Mouse (Mus musculus): Measurements from ENCODE around the gene E130308A19Rik. TPM values are rescaled to one million over a fixed set of nuclear protein-coding genes. Genes with fewer than 3 reads are reported as not detected.

E130308A19Rik gene
- polyA plus RNA-seq, 1 experiment: 3.0 TPM

- H3K79me2 ChIP-seq (ENCODE audit: control insufficient read depth, insufficient read depth): no peaks in the 10 kb centered on the region
- no peak overlapping the region for H3ac ChIP-seq (ENCODE audit: control insufficient read depth, insufficient read length)
- no peak overlapping the region for H3K4me3 ChIP-seq
- H3K4me2 ChIP-seq (ENCODE audit: low read depth): no peak overlapping the region
- TF ChIP-seq REST (IDR thresholded peaks at IDR 0.05; ENCODE audit: insufficient read depth, insufficient read length): no peak
- TF ChIP-seq POLR2A (IDR thresholded peaks at IDR 0.05; ENCODE audit: insufficient read length, low read depth): no peak
- no peak for TF ChIP-seq USF1 (IDR thresholded peaks at IDR 0.05; ENCODE audit: low read depth)
- TF ChIP-seq POLR2AphosphoS2 (IDR thresholded peaks at IDR 0.05; ENCODE audit: insufficient read length, low read depth): no peak
- no peak for TF ChIP-seq SRF (IDR thresholded peaks at IDR 0.05; ENCODE audit: control insufficient read depth, insufficient read length, low read depth)
- no peak for TF ChIP-seq MYOD1 (IDR thresholded peaks at IDR 0.05; ENCODE audit: control insufficient read depth in 1 of 3, insufficient read length in 2 of 3, low read depth in 2 of 3)
- TF ChIP-seq CEBPB (IDR thresholded peaks at IDR 0.05; ENCODE audit: insufficient read depth, poor library complexity, severe bottlenecking): no peak
- no peak for TF ChIP-seq MAX (IDR thresholded peaks at IDR 0.05; ENCODE audit: low read depth)
- TF ChIP-seq MYOG (IDR thresholded peaks at IDR 0.05; ENCODE audit: control insufficient read depth in 1 of 3, insufficient read depth in 1 of 3, insufficient read length in 2 of 3, low read depth in 2 of 3): no peak
- TF ChIP-seq TCF12 (IDR thresholded peaks at IDR 0.05; ENCODE audit: insufficient read depth, poor library complexity, severe bottlenecking): no peak
- no peak for TF ChIP-seq E2F4 (IDR thresholded peaks at IDR 0.05; ENCODE audit: insufficient read depth)
- no peak for TF ChIP-seq TCF3 (IDR thresholded peaks at IDR 0.05; ENCODE audit: insufficient read length, low read depth)
- H3K36me3 ChIP-seq (ENCODE audit: control insufficient read depth, insufficient read depth): no peaks in the 10 kb centered on the region
- no peaks in the 10 kb centered on the region for H3K27me3 ChIP-seq (ENCODE audit: control insufficient read depth, insufficient read depth, insufficient read length)
Observed at GRCm38 (mm10) chr4:59602704-59603103, 23.3 kb upstream of the E130308A19Rik start.

- H3K4me2 ChIP-seq (ENCODE audit: low read depth): no peak overlapping the region
- no peak overlapping the region for H3ac ChIP-seq (ENCODE audit: control insufficient read depth, insufficient read length)
- H3K36me3 ChIP-seq (ENCODE audit: control insufficient read depth, insufficient read depth): no peaks in the 10 kb centered on the region
- no peak overlapping the region for H3K4me3 ChIP-seq
- TF ChIP-seq POLR2AphosphoS2 (IDR thresholded peaks at IDR 0.05; ENCODE audit: insufficient read length, low read depth) (no peak), E2F4 (IDR thresholded peaks at IDR 0.05; ENCODE audit: insufficient read depth) (no peak), MYOG (IDR thresholded peaks at IDR 0.05; ENCODE audit: control insufficient read depth in 1 of 3, insufficient read depth in 1 of 3, insufficient read length in 2 of 3, low read depth in 2 of 3) (no peak), POLR2A (IDR thresholded peaks at IDR 0.05; ENCODE audit: insufficient read length, low read depth) (no peak), USF1 (IDR thresholded peaks at IDR 0.05; ENCODE audit: low read depth) (no peak), TCF3 (IDR thresholded peaks at IDR 0.05; ENCODE audit: insufficient read length, low read depth) (no peak), REST (IDR thresholded peaks at IDR 0.05; ENCODE audit: insufficient read depth, insufficient read length) (no peak), CEBPB (IDR thresholded peaks at IDR 0.05; ENCODE audit: insufficient read depth, poor library complexity, severe bottlenecking) (no peak), MAX (IDR thresholded peaks at IDR 0.05; ENCODE audit: low read depth) (no peak), TCF12 (IDR thresholded peaks at IDR 0.05; ENCODE audit: insufficient read depth, poor library complexity, severe bottlenecking) (no peak), MYOD1 (IDR thresholded peaks at IDR 0.05; ENCODE audit: control insufficient read depth in 1 of 3, insufficient read length in 2 of 3, low read depth in 2 of 3) (no peak), SRF (IDR thresholded peaks at IDR 0.05; ENCODE audit: control insufficient read depth, insufficient read length, low read depth) (no peak)
- no peaks in the 10 kb centered on the region for H3K27me3 ChIP-seq (ENCODE audit: control insufficient read depth, insufficient read depth, insufficient read length)
- no peaks in the 10 kb centered on the region for H3K79me2 ChIP-seq (ENCODE audit: control insufficient read depth, insufficient read depth)
Observed at GRCm38 (mm10) chr4:59604892-59605291, 21.1 kb upstream of the E130308A19Rik start.

- TF ChIP-seq MAX (IDR thresholded peaks at IDR 0.05; ENCODE audit: low read depth) (no peak), TCF12 (IDR thresholded peaks at IDR 0.05; ENCODE audit: insufficient read depth, poor library complexity, severe bottlenecking) (no peak), POLR2A (IDR thresholded peaks at IDR 0.05; ENCODE audit: insufficient read length, low read depth) (no peak), POLR2AphosphoS2 (IDR thresholded peaks at IDR 0.05; ENCODE audit: insufficient read length, low read depth) (no peak), USF1 (IDR thresholded peaks at IDR 0.05; ENCODE audit: low read depth) (no peak), E2F4 (IDR thresholded peaks at IDR 0.05; ENCODE audit: insufficient read depth) (no peak), MYOG (IDR thresholded peaks at IDR 0.05; ENCODE audit: control insufficient read depth in 1 of 3, insufficient read depth in 1 of 3, insufficient read length in 2 of 3, low read depth in 2 of 3) (no peak), CEBPB (IDR thresholded peaks at IDR 0.05; ENCODE audit: insufficient read depth, poor library complexity, severe bottlenecking) (no peak), TCF3 (IDR thresholded peaks at IDR 0.05; ENCODE audit: insufficient read length, low read depth) (no peak), REST (IDR thresholded peaks at IDR 0.05; ENCODE audit: insufficient read depth, insufficient read length) (no peak)
- Histone ChIP-seq H3K4me3 (no peak overlapping the region), H3K79me2 (ENCODE audit: control insufficient read depth, insufficient read depth) (no peaks in the 10 kb centered on the region), H3K4me2 (ENCODE audit: low read depth) (no peak overlapping the region), H3K27me3 (ENCODE audit: control insufficient read depth, insufficient read depth, insufficient read length) (no peaks in the 10 kb centered on the region), H3ac (ENCODE audit: control insufficient read depth, insufficient read length) (no peak overlapping the region), H3K36me3 (ENCODE audit: control insufficient read depth, insufficient read depth) (no peaks in the 10 kb centered on the region)
Observed at GRCm38 (mm10) chr4:59605501-59605900, 20.5 kb upstream of the E130308A19Rik start.

- no peaks in the 10 kb centered on the region for H3K27me3 ChIP-seq (ENCODE audit: control insufficient read depth, insufficient read depth, insufficient read length)
- TF ChIP-seq TCF3 (IDR thresholded peaks at IDR 0.05; ENCODE audit: insufficient read length, low read depth) (peak; percentile 60), MYOD1 (IDR thresholded peaks at IDR 0.05; ENCODE audit: control insufficient read depth in 1 of 3, insufficient read length in 2 of 3, low read depth in 2 of 3) (peak in 2 of 3 experiments; percentile 77 to 81), MYOG (IDR thresholded peaks at IDR 0.05; ENCODE audit: control insufficient read depth in 1 of 3, insufficient read depth in 1 of 3, insufficient read length in 2 of 3, low read depth in 2 of 3) (peak in 2 of 3 experiments; percentile 51 to 74), REST (IDR thresholded peaks at IDR 0.05; ENCODE audit: insufficient read depth, insufficient read length) (no peak)
- H3K79me2 ChIP-seq (ENCODE audit: control insufficient read depth, insufficient read depth): no peaks in the 10 kb centered on the region
- no peaks in the 10 kb centered on the region for H3K36me3 ChIP-seq (ENCODE audit: control insufficient read depth, insufficient read depth)
- H3K4me3 ChIP-seq: no peak overlapping the region
- no peak overlapping the region for H3K4me2 ChIP-seq (ENCODE audit: low read depth)
- no peak overlapping the region for H3ac ChIP-seq (ENCODE audit: control insufficient read depth, insufficient read length)
Observed at GRCm38 (mm10) chr4:59610411-59610810, 15.6 kb upstream of the E130308A19Rik start.

- Histone ChIP-seq H3K4me2 (ENCODE audit: low read depth) (no peak overlapping the region), H3K27me3 (ENCODE audit: control insufficient read depth, insufficient read depth, insufficient read length) (no peaks in the 10 kb centered on the region), H3K4me3 (no peak overlapping the region), H3K36me3 (ENCODE audit: control insufficient read depth, insufficient read depth) (no peaks in the 10 kb centered on the region), H3K79me2 (ENCODE audit: control insufficient read depth, insufficient read depth) (no peaks in the 10 kb centered on the region), H3ac (ENCODE audit: control insufficient read depth, insufficient read length) (no peak overlapping the region)
- TF ChIP-seq POLR2AphosphoS2 (IDR thresholded peaks at IDR 0.05; ENCODE audit: insufficient read length, low read depth): no peak
- no peak for TF ChIP-seq TCF12 (IDR thresholded peaks at IDR 0.05; ENCODE audit: insufficient read depth, poor library complexity, severe bottlenecking)
- no peak for TF ChIP-seq POLR2A (IDR thresholded peaks at IDR 0.05; ENCODE audit: insufficient read length, low read depth)
- TF ChIP-seq REST (IDR thresholded peaks at IDR 0.05; ENCODE audit: insufficient read depth, insufficient read length): no peak
- TF ChIP-seq MAX (IDR thresholded peaks at IDR 0.05; ENCODE audit: low read depth): no peak
- no peak for TF ChIP-seq MYOD1 (IDR thresholded peaks at IDR 0.05; ENCODE audit: control insufficient read depth in 1 of 3, insufficient read length in 2 of 3, low read depth in 2 of 3)
- no peak for TF ChIP-seq MYOG (IDR thresholded peaks at IDR 0.05; ENCODE audit: control insufficient read depth in 1 of 3, insufficient read depth in 1 of 3, insufficient read length in 2 of 3, low read depth in 2 of 3)
- TF ChIP-seq SRF (IDR thresholded peaks at IDR 0.05; ENCODE audit: control insufficient read depth, insufficient read length, low read depth): no peak
- no peak for TF ChIP-seq E2F4 (IDR thresholded peaks at IDR 0.05; ENCODE audit: insufficient read depth)
- no peak for TF ChIP-seq TCF3 (IDR thresholded peaks at IDR 0.05; ENCODE audit: insufficient read length, low read depth)
- TF ChIP-seq USF1 (IDR thresholded peaks at IDR 0.05; ENCODE audit: low read depth): no peak
- no peak for TF ChIP-seq CEBPB (IDR thresholded peaks at IDR 0.05; ENCODE audit: insufficient read depth, poor library complexity, severe bottlenecking)
Observed at GRCm38 (mm10) chr4:59614986-59615385, 11.0 kb upstream of the E130308A19Rik start.

Data from myocyte (in vitro differentiated cells).